Mouse (Mus musculus) ES-Bruce4 (cell line): ENCODE results near the gene Rsrp1.

Experiments
- EP300 ChIP-seq: IDR thresholded peaks from 2 replicates; pipeline ENCODE4 v1.6.1; 2011; ENCODE audit warnings: low read depth, low read length; ENCODE audit not compliant: insufficient read depth
- POLR2A ChIP-seq: IDR thresholded peaks from one replicate; pipeline ENCODE4 v1.8.1; 2011; ENCODE audit warnings: low read length; ENCODE audit not compliant: insufficient read depth

GRCm38 (mm10) chr4:134901126-134901525 lies 22.3 kb upstream of the Rsrp1 start:
- TF ChIP-seq EP300 (no peak), POLR2A (no peak)
